Mouse (Mus musculus) small intestine, adult 2 months (tissue): Measurements from ENCODE around the gene Fancl. TPM values are rescaled to one million over a fixed set of nuclear protein-coding genes. Genes with fewer than 3 reads are reported as not detected.

Experiments used
- H3K27ac ChIP-seq: fragments of 200-500 bp; 2 replicates; pipeline ENCODE4 v1.5.1; 2012; ENCODE audit warnings: low read depth, low read length, control low read depth, inconsistent platforms; ENCODE audit not compliant: insufficient read depth
- H3K27me3 ChIP-seq: fragments of 200-500 bp; 2 replicates; pipeline ENCODE4 v1.6.1; 2012; ENCODE audit warnings: mild to moderate bottlenecking, moderate library complexity, low read length, inconsistent platforms; ENCODE audit not compliant: control insufficient read depth, insufficient read depth
- H3K36me3 ChIP-seq: fragments of 200-500 bp; 2 replicates; pipeline ENCODE4 v1.6.1; 2012; ENCODE audit warnings: mild to moderate bottlenecking, low read length, control low read depth, inconsistent platforms; ENCODE audit not compliant: control insufficient read depth, insufficient read depth
- H3K4me1 ChIP-seq: fragments of 200-500 bp; 2 replicates; pipeline ENCODE4 v1.6.1; 2012; ENCODE audit warnings: low read length, inconsistent platforms, mixed read lengths; ENCODE audit not compliant: control insufficient read depth, insufficient read depth, insufficient read length
- H3K4me3 ChIP-seq: fragments of 200-500 bp; 2 replicates; pipeline ENCODE4 v1.5.1; 2012; ENCODE audit warnings: low read depth, mild to moderate bottlenecking, control low read depth, inconsistent platforms, low read length, moderate library complexity
- CTCF ChIP-seq: fragments of 200-500 bp; IDR thresholded peaks from 2 replicates; pipeline ENCODE4 v1.5.1; 2012; ENCODE audit warnings: low read depth, mild to moderate bottlenecking, control low read depth, inconsistent platforms, low read length, moderate library complexity, mixed read lengths; ENCODE audit not compliant: insufficient replicate concordance, insufficient read length; ENCODE audit errors: extremely low read depth
- POLR2A ChIP-seq: fragments of 200-500 bp; IDR thresholded peaks from 2 replicates; pipeline ENCODE4 v1.6.1; 2012; ENCODE audit warnings: low read depth, mild to moderate bottlenecking, control low read depth, inconsistent platforms, low read length, moderate library complexity
- WGBS: fragments of 180-500 bp; shearing (Covaris S2); methylation state at CpG from one replicate; pipeline ENCODE4 v1.1.7; 2018; 5-methylcytosine and 5-hydroxymethylcytosine counted together
- polyA plus RNA-seq: library from polyadenylated mRNA; depleted of rRNA; stranded (reverse); fragments of >200 nt; gene quantifications from 2 replicates; pipeline ENCODE4 v1.2.3, GENCODE M21; 2012

Fancl gene
- polyA plus RNA-seq, 1 experiment = 0.27 TPM

DNA sequence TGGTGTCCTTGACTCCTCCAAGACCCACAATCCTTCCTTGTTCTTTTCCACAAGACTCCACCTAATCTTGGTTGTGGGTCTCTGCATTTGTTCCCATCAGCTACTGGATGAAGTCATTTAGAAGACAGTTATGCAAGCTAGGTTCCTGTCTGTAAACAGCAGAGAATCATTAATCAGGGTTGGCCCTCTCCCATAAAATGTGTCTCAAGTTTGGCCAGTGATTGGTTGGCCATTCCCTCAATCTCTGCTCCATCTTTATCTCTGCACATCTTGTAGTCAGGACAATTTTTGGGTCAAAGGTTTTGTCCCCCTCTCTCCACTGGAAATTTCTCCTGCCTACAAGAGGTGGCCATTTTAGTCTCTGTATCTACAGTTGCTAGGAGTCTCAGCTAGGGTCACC, 58.4 kb downstream of the Fancl start:
- Histone ChIP-seq H3K27me3 (no peaks in the 10 kb centered on the region), H3K36me3 (no peaks in the 10 kb centered on the region), H3K27ac (no peak overlapping the region), H3K4me3 (no peak overlapping the region), H3K4me1 (no peaks in the 10 kb centered on the region)
- TF ChIP-seq POLR2A (no peak), CTCF (no peak)

DNA sequence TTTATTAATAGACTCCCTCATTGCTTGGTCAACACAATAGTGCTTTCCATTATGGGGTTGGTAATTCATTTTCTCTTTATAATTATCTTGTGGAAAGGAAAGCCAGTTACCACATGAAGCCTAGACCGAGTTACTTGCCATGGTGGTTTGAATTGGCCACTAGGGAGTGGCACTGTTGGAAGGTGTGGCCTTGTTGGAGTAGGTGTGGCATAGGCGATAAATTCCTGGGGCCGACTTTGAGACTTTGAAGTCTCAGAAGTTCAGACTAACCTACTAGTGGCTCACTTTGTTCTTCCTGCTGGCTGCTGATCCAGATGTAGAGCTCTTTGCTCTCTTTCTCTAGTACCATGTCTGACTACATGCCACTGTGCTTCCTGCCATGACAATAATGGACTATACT, 63.9 kb downstream of the Fancl start:
- TF ChIP-seq CTCF = no peak
- no peak for TF ChIP-seq POLR2A
- H3K27ac ChIP-seq = no peak overlapping the region
- 40% methylated on average over 3 of the region's 3 CpGs for WGBS
- no peaks in the 10 kb centered on the region for H3K36me3 ChIP-seq
- H3K4me1 ChIP-seq = peaks cover 3% of the 10 kb centered on the region; the same call in 1 of the 2 replicates
- H3K4me3 ChIP-seq = no peak overlapping the region
- no peaks in the 10 kb centered on the region for H3K27me3 ChIP-seq

- no peak overlapping the region for H3K4me3 ChIP-seq
- H3K27me3 ChIP-seq = no peaks in the 10 kb centered on the region
- no peaks in the 10 kb centered on the region for H3K36me3 ChIP-seq
- WGBS = 98% methylated on average over 1 of the region's 1 CpGs
- H3K27ac ChIP-seq = no peak overlapping the region
- H3K4me1 ChIP-seq = peaks cover 3% of the 10 kb centered on the region; the same call in 1 of the 2 replicates
- TF ChIP-seq POLR2A = no peak
- no peak for TF ChIP-seq CTCF
Observed at GRCm38 (mm10) chr11:26450636-26451035, 64.7 kb downstream of the Fancl start.

GRCm38 (mm10) chr11:26451228-26451627, 65.3 kb downstream of the Fancl start:
- 82% methylated on average over 2 of the region's 2 CpGs for WGBS
- no peaks in the 10 kb centered on the region for H3K27me3 ChIP-seq
- TF ChIP-seq POLR2A (no peak), CTCF (no peak)
- no peak overlapping the region for H3K4me3 ChIP-seq
- no peak overlapping the region for H3K27ac ChIP-seq
- H3K4me1 ChIP-seq = peaks cover 3% of the 10 kb centered on the region; the same call in 1 of the 2 replicates
- H3K36me3 ChIP-seq = no peaks in the 10 kb centered on the region

DNA sequence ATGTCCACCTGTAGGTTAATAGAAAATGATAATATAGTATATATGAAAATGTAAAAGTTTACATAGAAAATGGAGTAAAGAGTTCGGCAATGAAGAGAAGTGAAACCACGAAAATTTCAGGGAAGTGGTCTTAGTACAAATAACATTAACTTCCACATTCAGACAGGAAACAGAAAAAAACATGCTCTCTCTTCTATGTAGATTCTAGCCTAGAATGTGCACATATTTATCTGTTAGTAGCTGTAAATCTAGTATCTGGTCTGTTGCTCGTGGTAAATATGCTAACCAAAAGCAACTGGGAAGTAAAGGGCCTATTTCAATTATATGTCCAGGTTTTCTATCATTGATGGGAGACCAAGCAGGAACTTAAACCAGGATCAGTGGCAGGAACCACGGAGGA, 66.8 kb downstream of the Fancl start:
- Histone ChIP-seq H3K27me3 (no peaks in the 10 kb centered on the region), H3K4me1 (peaks cover 3% of the 10 kb centered on the region; the same call in 1 of the 2 replicates), H3K36me3 (no peaks in the 10 kb centered on the region), H3K27ac (no peak overlapping the region; the same call in 1 of the 2 replicates), H3K4me3 (no peak overlapping the region)
- WGBS = 83% methylated on average over 4 of the region's 4 CpGs
- TF ChIP-seq POLR2A (no peak), CTCF (no peak)

DNA sequence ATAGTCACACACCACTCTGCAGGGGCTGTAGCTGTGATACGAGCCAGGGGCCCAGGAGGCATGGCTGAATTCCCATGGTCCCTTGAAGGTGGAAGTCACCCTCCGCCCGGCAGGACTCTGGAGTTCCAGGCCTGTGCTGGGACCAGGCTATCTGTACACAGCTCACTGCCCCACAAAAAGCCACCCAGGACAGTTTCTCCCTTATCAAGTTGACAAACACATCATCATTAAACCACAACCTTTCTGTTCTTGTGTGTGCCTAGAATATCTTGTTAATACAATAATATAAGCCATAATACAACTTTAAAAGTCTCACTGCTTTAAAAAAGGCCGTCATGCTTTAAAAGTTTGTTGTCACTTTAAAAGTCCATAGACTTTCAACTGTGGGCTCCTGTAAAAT, 68.1 kb downstream of the Fancl start:
- Histone ChIP-seq H3K27ac (no peak overlapping the region), H3K4me1 (peaks cover 3% of the 10 kb centered on the region; the same call in 1 of the 2 replicates), H3K36me3 (no peaks in the 10 kb centered on the region), H3K27me3 (no peaks in the 10 kb centered on the region), H3K4me3 (no peak overlapping the region)
- WGBS = 92% methylated on average over 4 of the region's 4 CpGs
- TF ChIP-seq CTCF (no peak), POLR2A (no peak)

- 89% methylated on average over 6 of the region's 6 CpGs for WGBS
- no peak for TF ChIP-seq CTCF
- TF ChIP-seq POLR2A = no peak
Observed at GRCm38 (mm10) chr11:26477037-26477739, 91.3 kb downstream of the Fancl start.

More at GRCm38 (mm10) chr11:26477037-26477739, 91.3 kb downstream of the Fancl start:
- H3K27me3 ChIP-seq = no peaks in the 10 kb centered on the region
- H3K4me3 ChIP-seq = no peak overlapping the region
- no peak overlapping the region for H3K27ac ChIP-seq
- no peaks in the 10 kb centered on the region for H3K4me1 ChIP-seq
- H3K36me3 ChIP-seq = peaks cover 18% of the 10 kb centered on the region
